Mouse (Mus musculus): ENCODE measurements around the gene Cfhr1. TPM values are rescaled to one million over a fixed set of nuclear protein-coding genes. Genes with fewer than 3 reads are reported as not detected.

The Cfhr1 gene
- total RNA-seq (2017): not detected in 2 replicates

DNA sequence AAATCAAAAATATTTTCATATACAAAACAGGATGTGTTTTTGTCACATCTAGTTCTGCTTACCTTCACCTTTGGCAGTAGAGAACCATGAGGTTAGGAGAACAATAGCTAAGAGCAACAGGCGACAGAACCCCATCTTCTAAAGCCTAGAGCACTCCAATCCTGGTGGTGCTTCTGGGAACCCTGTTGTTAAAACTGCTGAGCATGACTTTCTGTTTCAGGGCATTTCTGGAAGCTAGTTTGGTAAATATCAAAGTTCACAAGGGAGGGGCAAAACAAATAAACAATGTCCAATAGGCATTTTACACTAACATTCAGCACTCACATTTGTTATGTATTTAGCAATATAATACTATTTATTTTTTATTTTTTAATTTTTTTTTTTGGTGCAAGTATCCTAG, at the start of gene Cfhr1:
TSS of gene Cfhr1 (minus strand) at position 249 of the 400 bp plus-strand sequence.
- ATAC-seq (ENCODE audit: extremely low read depth, insufficient number of reproducible peaks, low FRiP score, poor library complexity, severe bottlenecking): no peak

DNA sequence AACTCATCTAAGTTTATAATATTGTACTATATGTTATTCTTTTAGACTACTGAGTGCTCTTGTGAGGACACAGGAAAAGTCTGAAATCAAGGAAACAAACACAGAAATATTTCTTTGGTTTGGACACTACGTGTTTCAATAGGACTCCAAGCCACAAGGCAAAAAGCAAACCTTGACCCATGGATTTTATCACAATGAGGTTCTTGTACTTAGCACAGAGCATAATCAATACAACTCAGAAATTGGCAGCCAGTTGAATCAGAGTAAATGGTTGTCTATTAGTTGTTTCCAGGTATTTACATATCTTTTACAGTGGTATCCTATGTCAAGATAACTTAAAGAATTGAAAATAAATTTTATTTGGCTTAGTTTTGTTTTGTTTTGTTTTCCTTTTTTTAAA, 8.8 kb downstream of the Cfhr1 start:
- no peak for ATAC-seq (ENCODE audit: extremely low read depth, insufficient number of reproducible peaks, low FRiP score, poor library complexity, severe bottlenecking)

DNA sequence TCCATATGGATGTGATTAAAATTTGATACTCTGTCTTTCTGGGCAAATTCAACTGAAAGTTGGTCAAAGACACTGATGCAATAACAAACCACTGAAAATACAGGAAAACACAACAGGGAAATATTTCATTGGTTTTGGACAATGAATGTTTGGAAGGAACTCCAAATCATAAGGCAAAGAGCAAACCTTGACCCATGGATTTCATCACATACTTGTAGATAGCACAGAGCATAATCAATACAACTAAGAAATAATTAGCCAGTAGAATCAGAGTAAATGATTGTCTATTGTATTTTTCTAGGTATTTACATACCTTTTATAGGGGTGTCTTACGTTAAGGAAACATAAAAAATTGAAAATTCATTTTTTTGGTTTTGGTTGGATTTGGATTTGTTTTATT, 11.5 kb downstream of the Cfhr1 start:
- no peak for ATAC-seq (ENCODE audit: extremely low read depth, insufficient number of reproducible peaks, low FRiP score, poor library complexity, severe bottlenecking)

DNA sequence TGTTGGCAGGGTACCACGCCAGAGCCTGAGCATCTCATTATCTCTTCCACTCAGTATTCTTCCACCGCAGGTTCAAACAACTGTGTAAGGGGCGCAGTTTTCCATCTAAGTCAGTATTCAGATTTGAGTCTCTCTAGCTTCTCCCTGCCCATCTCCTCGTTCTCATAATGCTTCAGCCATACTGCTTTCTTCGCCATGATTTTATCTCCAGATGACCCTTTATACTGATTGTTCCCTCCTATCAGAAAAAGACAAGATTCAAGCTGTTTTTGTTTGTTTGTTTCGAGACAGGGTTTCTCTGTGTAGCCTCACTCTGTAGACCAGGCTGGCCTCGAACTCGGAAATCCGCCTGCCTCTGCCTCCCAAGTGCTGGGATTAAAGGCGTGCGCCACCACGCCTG, 45.5 kb downstream of the Cfhr1 start:
- no peak for ATAC-seq (ENCODE audit: extremely low read depth, insufficient number of reproducible peaks, low FRiP score, poor library complexity, severe bottlenecking)

DNA sequence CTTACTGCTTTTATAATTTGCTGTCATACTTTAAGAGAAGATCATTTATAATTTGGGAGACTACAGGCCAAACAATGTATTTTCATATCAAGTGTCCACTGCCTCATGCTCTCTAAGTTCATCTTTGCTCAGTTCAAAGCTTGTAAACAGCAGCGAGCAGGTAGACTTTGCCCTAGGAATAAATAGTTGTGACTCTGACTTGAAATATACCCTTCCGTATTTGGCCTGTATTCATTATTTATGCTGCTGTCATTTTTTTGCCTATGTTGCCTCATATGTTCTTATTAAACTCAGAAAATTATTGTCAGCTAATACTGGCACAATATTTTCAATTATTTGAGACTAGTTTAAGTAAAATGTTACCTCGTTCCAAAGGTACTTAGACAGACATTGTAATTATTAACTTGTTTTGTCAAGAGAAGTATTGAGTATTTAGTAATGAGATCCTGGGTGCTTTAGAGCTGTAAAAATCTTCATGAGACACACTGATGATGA, 58.8 kb downstream of the Cfhr1 start, which contains the start of gene F13b:
TSS of gene F13b (plus strand) at position 445 of the 495 bp plus-strand sequence.
- ATAC-seq (ENCODE audit: extremely low read depth, insufficient number of reproducible peaks, low FRiP score, poor library complexity, severe bottlenecking): no peak

DNA sequence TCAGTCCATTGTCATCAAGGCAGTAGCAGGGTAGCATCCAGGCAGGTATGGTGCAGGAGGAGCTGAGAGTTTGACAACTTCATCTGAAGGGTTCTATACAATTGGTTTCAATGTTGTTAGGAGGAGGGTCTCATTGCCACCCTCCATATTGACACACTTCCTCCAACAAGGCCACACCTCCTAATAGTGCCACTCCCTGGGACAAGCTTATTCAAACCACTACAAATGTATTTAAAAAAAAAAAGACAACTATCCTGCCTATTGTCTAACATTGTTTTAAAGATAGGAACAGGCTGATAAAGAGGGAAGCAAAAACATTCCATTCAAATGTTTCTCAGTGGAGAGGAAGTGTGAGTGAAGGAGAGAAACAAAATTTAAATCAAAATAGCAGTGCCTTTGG, 60.3 kb downstream of the Cfhr1 start:
- ATAC-seq (ENCODE audit: extremely low read depth, insufficient number of reproducible peaks, low FRiP score, poor library complexity, severe bottlenecking): no peak

Other genes starting within 250 kb of the Cfhr1 start
- gene Crb1, start 183.2 kb downstream of the Cfhr1 start, total RNA-seq (2017): 0.12 TPM in 1 of 2 replicates, not detected in the other
- 21.8 and 24.7 TPM in 2 replicates for gene Zbtb41, start 138.0 kb downstream of the Cfhr1 start, total RNA-seq (2017)
- 1.2 and 1.5 TPM in 2 replicates for gene Aspm, start 105.5 kb downstream of the Cfhr1 start, total RNA-seq (2017)
- not detected in 2 replicates for gene F13b, start 58.6 kb downstream of the Cfhr1 start, total RNA-seq (2017)
- gene Gm4788, start 221.0 kb upstream of the Cfhr1 start, total RNA-seq (2017): not detected in 2 replicates